Mouse (Mus musculus) neural tube, embryonic 13.5 days (tissue): ENCODE measurements at regions not wholly inside any gene's neighbourhood (a gene's known extent, or its start where the extent isn't known, plus 50 kb on each side); places are given as distances from the start of the nearest gene placed in this dataset.

Source experiments
- ATAC-seq: fragments of 200-750 bp; cut with Nextera tagmentation; 2 replicates; pipeline ENCODE4 v1.8.0; 2017; ENCODE audit warnings: low read depth, mild to moderate bottlenecking, moderate TSS enrichment, moderate library complexity
- H3K27ac ChIP-seq: fragments of 300-500 bp; sonication (generic); replicated peaks from 2 replicates; pipeline ENCODE4 v1.5.1; 2015; ENCODE audit warnings: moderate library complexity, mild to moderate bottlenecking, inconsistent platforms
- H3K27me3 ChIP-seq: fragments of 300-500 bp; sonication (generic); 2 replicates; pipeline ENCODE4 v1.6.1; 2015; ENCODE audit warnings: mild to moderate bottlenecking, inconsistent platforms
- H3K36me3 ChIP-seq: fragments of 300-500 bp; sonication (generic); 2 replicates; pipeline ENCODE4 v1.6.1; 2015; ENCODE audit warnings: mild to moderate bottlenecking, inconsistent platforms
- H3K4me1 ChIP-seq: fragments of 300-500 bp; sonication (generic); replicated peaks from 2 replicates; pipeline ENCODE4 v1.6.1; 2015; ENCODE audit warnings: inconsistent platforms
- H3K4me2 ChIP-seq: fragments of 300-500 bp; sonication (generic); 2 replicates; pipeline ENCODE4 v1.6.1; 2015; ENCODE audit warnings: inconsistent platforms, mild to moderate bottlenecking, moderate library complexity
- H3K4me3 ChIP-seq: fragments of 300-500 bp; sonication (generic); 2 replicates; pipeline ENCODE4 v1.5.1; 2015; ENCODE audit warnings: mild to moderate bottlenecking, inconsistent platforms
- H3K9ac ChIP-seq: fragments of 300-500 bp; sonication (generic); 2 replicates; pipeline ENCODE4 v1.6.1; 2015; ENCODE audit warnings: moderate library complexity, mild to moderate bottlenecking, inconsistent platforms
- H3K9me3 ChIP-seq: fragments of 300-500 bp; sonication (generic); 2 replicates; pipeline ENCODE4 v1.6.1; 2016; ENCODE audit warnings: inconsistent platforms
- WGBS: fragments of 180-500 bp; shearing (Covaris S2); methylation state at CpG from one replicate; pipeline ENCODE4 v1.1.7; 2015; 5-methylcytosine and 5-hydroxymethylcytosine counted together

- Histone ChIP-seq H3K27ac (no peak overlapping the region), H3K9ac (no peak overlapping the region), H3K9me3 (no peaks in the 10 kb centered on the region), H3K27me3 (no peaks in the 10 kb centered on the region), H3K36me3 (no peaks in the 10 kb centered on the region), H3K4me3 (no peak overlapping the region), H3K4me2 (no peak overlapping the region), H3K4me1 (no peaks in the 10 kb centered on the region)
- ATAC-seq: no peak
- WGBS: 86% methylated on average over 4 of the region's 4 CpGs
Observed at GRCm38 (mm10) chr2:47750997-47751623, 1062.8 kb upstream of the Acvr2a start.

GRCm38 (mm10) chr2:47755716-47756115, 1058.2 kb upstream of the Acvr2a start:
- ATAC-seq: no peak
- no peaks in the 10 kb centered on the region for H3K27me3 ChIP-seq

GRCm38 (mm10) chr2:47756248-47756647, 1057.7 kb upstream of the Acvr2a start:
- WGBS: 69% methylated on average over 4 of the region's 4 CpGs
- ATAC-seq: no peak
- H3K4me2 ChIP-seq: no peak overlapping the region
- H3K9ac ChIP-seq: no peak overlapping the region
- H3K4me1 ChIP-seq: no peaks in the 10 kb centered on the region
- H3K27me3 ChIP-seq: no peaks in the 10 kb centered on the region
- H3K27ac ChIP-seq: no peak overlapping the region
- H3K4me3 ChIP-seq: no peak overlapping the region
- no peaks in the 10 kb centered on the region for H3K9me3 ChIP-seq
- H3K36me3 ChIP-seq: no peaks in the 10 kb centered on the region

More at GRCm38 (mm10) chr2:47755716-47756115, 1058.2 kb upstream of the Acvr2a start:
- Histone ChIP-seq H3K4me2 (no peak overlapping the region), H3K36me3 (no peaks in the 10 kb centered on the region), H3K4me3 (no peak overlapping the region), H3K9ac (no peak overlapping the region), H3K4me1 (no peaks in the 10 kb centered on the region), H3K9me3 (no peaks in the 10 kb centered on the region), H3K27ac (no peak overlapping the region)

GRCm38 (mm10) chr2:47775766-47776165, 1038.1 kb upstream of the Acvr2a start:
- H3K36me3 ChIP-seq: no peaks in the 10 kb centered on the region
- WGBS: 68% methylated on average over 1 of the region's 1 CpGs

GRCm38 (mm10) chr2:47776965-47777364, 1036.9 kb upstream of the Acvr2a start:
- ATAC-seq: peak; percentile 71; the same call in 1 of the 2 replicates
- no peak overlapping the region for H3K9ac ChIP-seq
- no peaks in the 10 kb centered on the region for H3K36me3 ChIP-seq
- H3K4me1 ChIP-seq: no peaks in the 10 kb centered on the region
- H3K27ac ChIP-seq: no peak overlapping the region
- 59% methylated on average over 1 of the region's 1 CpGs for WGBS
- no peak overlapping the region for H3K4me2 ChIP-seq
- no peak overlapping the region for H3K4me3 ChIP-seq
- no peaks in the 10 kb centered on the region for H3K27me3 ChIP-seq
- 0 out of 2 replicates have a peak, but pooled peaks cover 9% of the 10 kb centered on the region for H3K9me3 ChIP-seq

More at GRCm38 (mm10) chr2:47775766-47776165, 1038.1 kb upstream of the Acvr2a start:
- no peak for ATAC-seq
- H3K9me3 ChIP-seq: 0 out of 2 replicates have a peak, but pooled peaks cover 9% of the 10 kb centered on the region
- no peak overlapping the region for H3K9ac ChIP-seq
- H3K4me3 ChIP-seq: no peak overlapping the region
- no peaks in the 10 kb centered on the region for H3K4me1 ChIP-seq
- H3K27ac ChIP-seq: no peak overlapping the region
- H3K4me2 ChIP-seq: no peak overlapping the region
- no peaks in the 10 kb centered on the region for H3K27me3 ChIP-seq

- no peak overlapping the region for H3K9ac ChIP-seq
- H3K4me2 ChIP-seq: no peak overlapping the region
- no peak overlapping the region for H3K4me3 ChIP-seq
- H3K27ac ChIP-seq: 0 out of 2 replicates have a peak overlapping the region, but pooled peaks have one; percentile 15
- H3K4me1 ChIP-seq: peaks cover 4% of the 10 kb centered on the region; the same call in 1 of the 2 replicates
- H3K36me3 ChIP-seq: no peaks in the 10 kb centered on the region
- H3K9me3 ChIP-seq: no peaks in the 10 kb centered on the region
- WGBS: 8% methylated on average over 3 of the region's 3 CpGs
- H3K27me3 ChIP-seq: no peaks in the 10 kb centered on the region
- peak; percentile 67 for ATAC-seq
Observed at GRCm38 (mm10) chr2:47785848-47786247, 1028.1 kb upstream of the Acvr2a start.

- no peaks in the 10 kb centered on the region for H3K4me1 ChIP-seq
- H3K9ac ChIP-seq: no peak overlapping the region
- WGBS: 68% methylated on average over 2 of the region's 2 CpGs
- no peaks in the 10 kb centered on the region for H3K27me3 ChIP-seq
- no peak overlapping the region for H3K4me3 ChIP-seq
- no peak overlapping the region for H3K4me2 ChIP-seq
- no peak for ATAC-seq
- no peaks in the 10 kb centered on the region for H3K36me3 ChIP-seq
- no peaks in the 10 kb centered on the region for H3K9me3 ChIP-seq
- H3K27ac ChIP-seq: no peak overlapping the region
Observed at GRCm38 (mm10) chr2:47822746-47823271, 991.1 kb upstream of the Acvr2a start.

GRCm38 (mm10) chr2:47832493-47832892, 981.4 kb upstream of the Acvr2a start:
- H3K27ac ChIP-seq: peak overlapping the region; percentile 67
- peaks cover 10% of the 10 kb centered on the region for H3K4me1 ChIP-seq
- H3K9me3 ChIP-seq: no peaks in the 10 kb centered on the region
- no peaks in the 10 kb centered on the region for H3K36me3 ChIP-seq
- H3K27me3 ChIP-seq: no peaks in the 10 kb centered on the region
- no peak overlapping the region for H3K4me2 ChIP-seq
- H3K9ac ChIP-seq: no peak overlapping the region
- ATAC-seq: no peak
- no peak overlapping the region for H3K4me3 ChIP-seq
- 78% methylated on average over 1 of the region's 1 CpGs for WGBS

GRCm38 (mm10) chr2:47833517-47833916, 980.4 kb upstream of the Acvr2a start:
- H3K9ac ChIP-seq: no peak overlapping the region
- no peaks in the 10 kb centered on the region for H3K27me3 ChIP-seq
- H3K4me3 ChIP-seq: no peak overlapping the region
- ATAC-seq: peak; percentile 82
- H3K4me1 ChIP-seq: peaks cover 10% of the 10 kb centered on the region
- no peak overlapping the region for H3K4me2 ChIP-seq
- 40% methylated on average over 1 of the region's 1 CpGs for WGBS
- H3K27ac ChIP-seq: peak overlapping the region; percentile 82
- no peaks in the 10 kb centered on the region for H3K9me3 ChIP-seq
- H3K36me3 ChIP-seq: no peaks in the 10 kb centered on the region

GRCm38 (mm10) chr2:47834055-47834799, 979.7 kb upstream of the Acvr2a start:
- no peak overlapping the region for H3K4me2 ChIP-seq

GRCm38 (mm10) chr2:47857229-47857628, 956.7 kb upstream of the Acvr2a start:
- Histone ChIP-seq H3K27me3 (no peaks in the 10 kb centered on the region), H3K9ac (no peak overlapping the region), H3K27ac (no peak overlapping the region), H3K36me3 (no peaks in the 10 kb centered on the region), H3K4me1 (no peaks in the 10 kb centered on the region), H3K4me3 (no peak overlapping the region), H3K4me2 (no peak overlapping the region), H3K9me3 (no peaks in the 10 kb centered on the region)
- 79% methylated on average over 3 of the region's 3 CpGs for WGBS
- no peak; the same call in 1 of the 2 replicates for ATAC-seq

More at GRCm38 (mm10) chr2:47834055-47834799, 979.7 kb upstream of the Acvr2a start:
- peak; percentile 96 for ATAC-seq
- H3K4me3 ChIP-seq: no peak overlapping the region
- H3K36me3 ChIP-seq: no peaks in the 10 kb centered on the region
- H3K27ac ChIP-seq: peak overlapping the region; percentile 82
- H3K4me1 ChIP-seq: peaks cover 10% of the 10 kb centered on the region
- no peak overlapping the region for H3K9ac ChIP-seq
- no peaks in the 10 kb centered on the region for H3K9me3 ChIP-seq
- WGBS: 48% methylated on average over 5 of the region's 5 CpGs
- H3K27me3 ChIP-seq: no peaks in the 10 kb centered on the region

GRCm38 (mm10) chr2:47862446-47862845, 951.5 kb upstream of the Acvr2a start:
- no peak overlapping the region for H3K4me2 ChIP-seq
- no peak for ATAC-seq
- H3K9me3 ChIP-seq: no peaks in the 10 kb centered on the region
- no peaks in the 10 kb centered on the region for H3K4me1 ChIP-seq
- no peaks in the 10 kb centered on the region for H3K27me3 ChIP-seq
- H3K9ac ChIP-seq: no peak overlapping the region
- WGBS: 97% methylated on average over 1 of the region's 1 CpGs
- no peak overlapping the region for H3K4me3 ChIP-seq
- H3K36me3 ChIP-seq: no peaks in the 10 kb centered on the region
- H3K27ac ChIP-seq: no peak overlapping the region
